Mouse (Mus musculus): ENCODE results near the gene Gpkow.
"Not testable (repeated sequence)": the region's sequence is repeated elsewhere in the genome, so short reads cannot be mapped to it uniquely, and the experiment has no call there.

The Gpkow gene

DNA sequence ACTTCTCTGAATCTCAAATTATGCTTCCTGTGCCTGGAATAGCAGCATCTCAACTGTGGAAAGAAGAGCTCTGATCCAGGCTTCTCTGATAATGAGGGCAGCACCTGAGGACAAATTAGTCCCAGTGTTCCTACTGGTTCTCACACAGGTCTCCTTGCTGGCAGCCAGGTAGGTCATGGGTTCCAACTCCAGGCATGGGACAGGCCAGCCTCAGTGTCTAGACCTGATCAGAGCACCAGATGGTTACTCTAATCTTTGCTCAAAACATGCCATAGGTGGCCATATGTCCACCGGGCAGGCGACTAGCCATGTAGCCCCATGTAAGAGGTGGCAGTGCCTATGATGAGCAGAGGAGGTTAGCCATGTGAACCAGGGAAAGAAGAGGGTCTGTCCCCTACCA is 8.6 kb upstream of the Gpkow start:
- no peak for DNase-seq (ENCODE audit: low read depth, low spot score)

DNA sequence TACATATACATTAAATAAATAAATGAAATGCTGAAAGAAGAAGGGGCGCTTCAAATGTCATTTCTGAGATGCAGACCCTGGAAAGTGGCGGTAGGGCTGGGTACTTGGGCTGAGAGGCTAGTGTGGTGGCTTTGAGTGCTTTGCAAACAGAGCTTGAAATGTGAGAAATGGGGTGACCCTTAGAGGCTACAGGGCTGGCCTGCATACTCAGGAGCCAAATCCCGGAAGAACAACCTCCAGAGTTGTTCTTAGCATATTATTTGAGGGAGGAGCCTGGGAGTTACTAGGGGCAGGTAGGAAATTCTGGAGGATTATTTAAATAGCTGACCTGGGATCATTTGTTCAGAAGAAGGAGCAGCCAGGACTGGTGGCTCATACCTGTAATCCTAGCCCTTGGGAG is 6.4 kb upstream of the Gpkow start:
- DNase-seq (ENCODE audit: low read depth, low spot score) = no peak

DNA sequence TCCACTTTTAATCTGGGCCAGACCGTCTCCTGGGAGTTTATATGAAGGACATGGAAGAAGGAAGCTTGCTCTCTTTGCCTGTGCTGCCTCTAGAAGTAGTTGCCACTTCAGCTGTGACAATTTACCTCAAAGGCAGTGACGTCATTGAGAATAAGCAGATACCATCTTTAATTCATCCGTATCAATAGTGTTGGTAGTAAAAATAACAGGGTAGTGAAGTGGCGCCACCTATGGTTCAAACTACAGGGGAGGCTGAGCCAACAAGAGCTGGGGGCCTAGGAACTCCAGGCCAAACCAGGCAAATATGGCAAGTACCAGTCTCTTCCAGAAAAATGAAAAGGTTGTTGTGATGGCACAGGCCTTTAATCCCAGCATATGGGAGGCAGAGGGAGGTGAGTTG is 4.1 kb upstream of the Gpkow start:
- no peak for DNase-seq (ENCODE audit: low read depth, low spot score)

DNA sequence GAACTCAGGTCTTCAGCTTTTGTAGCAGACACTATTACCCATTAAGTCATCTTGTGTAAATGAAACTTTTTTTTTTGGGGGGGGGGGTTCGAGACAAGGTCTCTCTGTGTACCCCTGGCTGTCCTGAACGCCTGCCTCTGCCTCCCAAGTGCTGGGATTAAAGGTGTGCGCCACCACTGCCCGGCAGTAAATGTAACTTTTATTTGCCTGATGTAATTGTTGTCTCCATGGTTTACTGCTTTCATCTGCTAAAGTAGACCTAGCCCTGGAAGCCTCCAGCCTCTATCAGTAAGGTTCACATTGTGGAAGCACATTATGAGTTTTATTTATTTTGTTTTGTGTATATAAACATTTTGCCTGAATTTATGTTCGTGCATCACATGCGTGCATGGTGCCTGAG is 411 bp upstream of the Gpkow start:
- no peak for DNase-seq (ENCODE audit: low read depth, low spot score)

DNA sequence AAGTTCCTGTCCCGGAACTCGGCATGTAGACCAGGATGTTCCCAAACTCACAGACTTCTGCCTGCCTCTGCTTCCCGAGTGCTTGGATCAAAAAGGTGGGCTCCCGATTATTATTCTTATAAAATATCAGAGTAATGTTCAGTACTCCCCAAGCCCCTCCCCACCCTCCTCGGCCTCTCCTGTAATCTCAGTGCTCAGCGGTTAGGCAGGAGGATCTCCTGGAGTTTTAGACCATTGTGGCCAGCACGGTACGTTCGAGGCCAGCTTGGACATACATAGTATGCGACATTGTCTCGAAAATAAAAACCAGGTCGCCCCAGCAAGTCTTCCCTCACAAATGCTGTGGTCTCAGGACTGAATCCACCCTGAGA is 16.8 kb downstream of the Gpkow start:
- not testable (repeated sequence) for DNase-seq (ENCODE audit: low read depth, low spot score)

DNA sequence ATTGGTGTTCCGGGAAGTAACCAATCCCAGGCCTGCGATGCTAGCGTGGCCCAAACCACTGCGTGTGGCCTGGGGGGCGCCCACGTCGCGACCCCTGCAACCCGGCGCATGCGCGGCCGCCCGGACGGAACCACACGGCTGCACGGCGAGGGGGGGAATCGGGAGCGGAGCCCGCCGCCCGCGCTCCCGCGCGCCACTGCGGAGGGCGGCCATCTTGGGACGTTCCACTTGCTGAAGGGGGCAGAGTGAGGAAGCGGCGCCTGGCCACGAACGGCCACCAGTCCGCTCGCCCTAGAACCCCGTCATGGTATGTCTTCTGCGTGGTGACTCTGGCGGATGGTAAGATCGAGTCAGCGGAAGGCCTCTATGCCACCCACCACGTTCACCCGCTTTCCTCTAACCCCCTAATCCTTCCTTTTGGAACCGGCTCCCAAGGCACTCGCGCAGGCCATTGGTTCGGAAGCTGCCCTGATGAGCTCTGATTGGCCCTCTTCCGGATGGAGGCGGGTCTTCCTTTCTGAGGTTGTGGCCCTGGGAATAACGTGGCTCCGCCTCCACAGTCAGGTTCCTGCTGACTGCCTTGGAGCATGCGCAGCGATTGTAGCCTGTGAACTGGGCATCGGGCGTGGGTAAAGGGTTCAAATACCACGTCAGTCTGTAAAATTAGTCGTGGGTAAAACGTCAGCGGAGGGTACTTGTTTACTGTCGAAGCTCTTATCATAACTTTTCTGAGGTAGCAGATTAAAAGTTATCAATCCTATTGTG is 17.4 kb downstream of the Gpkow start, which contains the start of gene Wdr45:
Gene Wdr45 (plus strand): TSS at position 199 of the 765 bp plus-strand sequence.
- DNase-seq (ENCODE audit: low read depth, low spot score) = peak; percentile 95

DNA sequence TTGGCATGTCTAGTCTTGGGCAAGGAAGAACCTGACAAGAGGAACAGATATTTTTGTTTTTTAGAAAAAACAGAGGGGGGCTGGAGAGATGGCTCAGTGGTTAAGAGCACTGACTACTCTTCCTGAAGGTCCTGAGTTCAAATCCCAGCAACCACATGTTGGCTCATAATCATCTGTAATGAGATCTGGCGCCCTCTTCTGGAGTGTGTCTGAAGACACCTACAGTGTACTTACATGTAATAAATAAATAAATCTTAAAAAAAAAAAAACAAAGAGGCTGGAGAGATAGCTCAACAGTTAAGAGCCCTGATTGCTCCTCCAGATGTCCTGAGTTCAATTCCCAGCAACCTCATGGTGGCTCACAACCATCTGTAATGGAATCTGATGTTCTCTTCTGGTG is 19.1 kb downstream of the Gpkow start:
- DNase-seq (ENCODE audit: low read depth, low spot score) = not testable (repeated sequence)

DNA sequence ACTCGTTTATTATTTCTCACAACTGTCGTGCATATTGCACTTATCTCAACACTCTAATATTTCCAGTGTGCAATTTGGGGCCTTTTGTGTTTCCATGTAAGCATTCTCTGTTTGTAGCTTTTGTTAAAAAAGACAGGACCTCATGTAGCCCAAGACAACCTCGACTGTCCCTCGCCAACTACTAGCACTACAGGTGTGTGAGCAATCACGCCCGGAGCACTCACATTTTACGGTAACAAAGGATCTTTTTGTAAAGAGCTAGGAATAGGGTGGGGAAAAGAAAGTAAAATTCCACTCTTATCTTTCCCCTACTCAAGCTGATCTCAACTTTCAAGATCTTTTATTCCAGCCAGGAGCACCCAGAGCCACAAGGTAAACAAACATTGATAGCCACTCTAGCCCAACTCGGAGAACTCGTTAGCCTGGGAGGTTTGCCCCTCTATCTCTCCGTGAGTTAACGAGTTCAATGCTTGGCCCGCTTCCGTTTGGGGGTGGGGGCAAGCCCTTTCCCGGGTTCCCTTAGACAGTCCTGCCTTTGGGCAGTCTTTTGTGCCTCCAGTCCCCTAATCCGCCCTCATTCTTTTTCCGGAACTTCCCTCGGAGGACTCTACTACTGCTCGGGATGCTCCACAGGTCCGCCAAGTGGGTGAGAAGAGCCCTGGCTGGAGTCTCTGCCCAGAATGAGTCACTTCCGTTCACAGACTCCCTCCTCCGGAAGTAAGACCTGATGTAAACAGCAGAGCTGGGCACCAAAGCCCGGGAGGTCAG is 24.8 kb downstream of the Gpkow start, which contains the start of gene Gm45208:
Gene Gm45208 (plus strand): TSS at position 732 of the 768 bp plus-strand sequence.
- peak; percentile 67 for DNase-seq (ENCODE audit: low read depth, low spot score)

DNA sequence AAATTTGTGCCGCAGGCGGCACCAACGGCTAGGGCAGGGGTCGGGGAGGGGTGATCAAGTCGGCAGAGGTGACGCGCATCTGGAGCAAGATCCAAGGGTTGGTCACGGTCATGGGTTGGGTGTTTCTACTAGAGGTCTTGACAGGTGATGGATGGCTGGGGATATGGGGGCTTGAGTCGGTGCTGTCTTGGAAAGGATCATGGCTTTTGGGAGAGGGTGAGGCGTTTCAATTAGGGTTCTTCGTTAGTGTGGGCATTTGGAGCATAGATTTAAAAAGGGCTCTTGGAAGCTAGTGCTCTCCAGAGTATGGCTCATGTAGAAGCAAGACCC is 25.3 kb downstream of the Gpkow start:
- DNase-seq (ENCODE audit: low read depth, low spot score) = no peak

DNA sequence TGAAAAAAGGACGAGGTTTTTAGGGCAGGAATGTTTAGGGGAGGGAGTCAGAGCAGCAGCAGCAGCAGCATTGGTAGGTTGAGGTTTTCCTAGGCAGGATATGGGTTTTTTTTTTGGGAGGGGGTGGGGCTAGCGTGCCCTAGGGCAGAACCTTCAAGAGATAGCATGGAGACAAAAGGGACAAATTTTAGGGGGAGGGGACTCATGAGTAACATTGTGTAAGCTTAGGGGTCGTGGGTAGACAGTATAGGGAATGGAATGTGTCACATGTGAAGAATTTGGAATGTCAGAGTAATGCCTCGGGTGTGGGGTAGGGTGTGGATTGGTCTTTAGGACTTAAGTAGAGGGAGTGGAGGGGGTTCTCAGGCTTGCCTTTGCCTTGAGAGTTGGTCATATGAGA is 25.8 kb downstream of the Gpkow start:
- DNase-seq (ENCODE audit: low read depth, low spot score) = no peak

DNA sequence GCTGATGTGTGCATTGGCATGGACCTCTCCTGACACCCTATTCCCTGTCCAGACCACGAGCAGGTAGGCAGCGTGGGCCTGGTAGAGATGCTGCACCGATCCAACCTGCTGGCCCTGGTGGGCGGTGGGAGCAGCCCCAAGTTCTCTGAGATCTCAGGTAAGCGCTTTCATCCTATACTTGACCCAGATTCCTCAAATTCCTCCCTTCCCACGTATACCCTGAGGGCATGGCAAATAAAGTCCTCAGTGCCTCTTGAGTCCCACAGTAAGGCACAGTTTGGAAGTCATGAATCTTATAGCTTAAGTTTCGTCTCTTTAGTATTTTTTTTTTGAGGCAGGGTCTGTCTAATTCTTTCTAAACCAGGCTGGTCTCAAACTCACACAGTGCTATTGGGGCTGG is 27.2 kb downstream of the Gpkow start:
- DNase-seq (ENCODE audit: low read depth, low spot score) = no peak

DNA sequence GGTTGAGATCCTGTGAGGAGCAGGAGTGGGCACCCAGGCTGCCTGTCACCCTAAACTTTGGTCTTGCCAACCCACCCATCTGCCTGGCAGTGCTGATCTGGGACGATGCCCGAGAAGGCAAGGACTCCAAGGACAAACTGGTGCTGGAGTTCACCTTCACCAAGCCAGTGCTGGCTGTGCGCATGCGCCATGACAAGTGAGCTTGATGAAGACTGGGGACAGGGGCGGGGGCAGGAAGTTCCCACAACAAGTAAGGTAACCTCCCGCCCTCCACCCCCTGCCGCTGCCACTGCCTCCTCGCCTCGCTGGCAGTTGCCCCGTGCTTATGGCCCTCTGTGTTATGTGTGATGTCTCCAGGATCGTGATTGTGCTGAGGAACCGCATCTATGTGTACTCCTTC is 28.9 kb downstream of the Gpkow start:
- no peak for DNase-seq (ENCODE audit: low read depth, low spot score)

DNA sequence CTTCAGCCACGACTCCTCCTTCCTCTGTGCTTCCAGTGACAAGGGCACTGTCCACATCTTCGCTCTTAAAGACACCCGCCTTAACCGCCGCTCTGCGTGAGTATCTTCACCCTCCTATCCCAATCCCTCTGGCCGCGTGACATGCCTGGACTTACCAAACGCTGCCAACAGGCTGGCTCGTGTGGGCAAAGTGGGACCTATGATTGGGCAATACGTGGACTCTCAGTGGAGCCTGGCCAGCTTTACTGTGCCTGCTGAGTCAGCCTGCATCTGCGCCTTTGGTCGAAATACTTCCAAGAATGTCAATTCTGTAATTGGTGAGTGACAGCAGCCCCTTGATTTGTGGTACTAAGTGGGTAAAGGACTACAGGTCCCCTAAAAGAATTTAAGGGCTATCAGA is 30.2 kb downstream of the Gpkow start:
- DNase-seq (ENCODE audit: low read depth, low spot score) = no peak

DNA sequence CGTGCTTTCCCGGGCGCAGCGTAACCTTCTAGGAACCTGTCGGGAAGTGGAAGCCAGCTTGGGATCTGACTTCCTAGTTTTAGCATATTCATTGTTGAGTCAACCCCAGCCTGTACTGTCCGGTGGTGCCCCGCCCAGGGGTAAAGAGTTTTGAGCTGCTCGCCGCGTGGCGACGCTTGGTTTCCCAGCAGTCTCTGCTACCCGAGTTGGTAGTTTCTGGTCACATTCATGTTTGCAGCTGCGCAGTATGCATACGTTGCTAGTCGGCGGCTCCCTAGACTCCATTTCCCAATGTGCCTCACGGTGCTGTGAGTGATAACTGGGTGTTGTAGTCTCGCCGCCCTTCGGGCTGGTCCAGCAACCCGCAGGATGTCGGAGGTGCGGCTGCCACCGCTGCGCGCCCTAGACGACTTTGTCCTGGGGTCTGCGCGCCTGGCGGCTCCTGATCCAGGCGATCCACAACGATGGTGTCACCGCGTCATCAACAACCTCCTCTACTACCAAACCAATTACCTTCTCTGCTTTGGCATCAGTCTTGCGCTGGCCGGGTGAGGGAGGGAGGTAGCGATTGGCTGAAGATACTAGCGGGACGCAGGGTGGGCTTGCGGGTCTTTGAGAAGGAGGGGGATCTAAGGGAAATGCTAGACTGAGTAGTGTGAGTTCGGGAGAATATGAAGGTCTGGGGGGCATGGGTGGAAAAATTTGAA is 31.4 kb downstream of the Gpkow start, which contains the start of gene Praf2:
Gene Praf2 (plus strand): TSS at position 225 of the 707 bp plus-strand sequence.
- DNase-seq (ENCODE audit: low read depth, low spot score) = peak; percentile 89

DNA sequence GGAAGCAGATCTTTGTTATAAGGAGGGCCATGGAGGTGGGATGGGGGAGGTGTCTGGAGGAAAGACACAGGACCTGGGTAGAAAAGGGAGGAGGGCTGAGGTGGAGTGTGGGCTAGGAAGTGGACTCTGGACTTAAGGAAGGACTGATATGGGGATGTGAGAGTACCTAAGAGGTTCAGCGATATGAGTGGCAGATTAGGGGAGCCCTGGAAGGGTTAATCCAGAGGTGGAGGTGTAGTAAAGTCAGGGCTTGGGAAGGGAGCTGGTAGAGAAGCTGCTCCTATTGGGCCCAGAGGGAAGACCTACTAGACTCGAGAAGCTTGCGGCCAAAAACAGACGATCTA is 32.0 kb downstream of the Gpkow start:
- no peak for DNase-seq (ENCODE audit: low read depth, low spot score)

DNA sequence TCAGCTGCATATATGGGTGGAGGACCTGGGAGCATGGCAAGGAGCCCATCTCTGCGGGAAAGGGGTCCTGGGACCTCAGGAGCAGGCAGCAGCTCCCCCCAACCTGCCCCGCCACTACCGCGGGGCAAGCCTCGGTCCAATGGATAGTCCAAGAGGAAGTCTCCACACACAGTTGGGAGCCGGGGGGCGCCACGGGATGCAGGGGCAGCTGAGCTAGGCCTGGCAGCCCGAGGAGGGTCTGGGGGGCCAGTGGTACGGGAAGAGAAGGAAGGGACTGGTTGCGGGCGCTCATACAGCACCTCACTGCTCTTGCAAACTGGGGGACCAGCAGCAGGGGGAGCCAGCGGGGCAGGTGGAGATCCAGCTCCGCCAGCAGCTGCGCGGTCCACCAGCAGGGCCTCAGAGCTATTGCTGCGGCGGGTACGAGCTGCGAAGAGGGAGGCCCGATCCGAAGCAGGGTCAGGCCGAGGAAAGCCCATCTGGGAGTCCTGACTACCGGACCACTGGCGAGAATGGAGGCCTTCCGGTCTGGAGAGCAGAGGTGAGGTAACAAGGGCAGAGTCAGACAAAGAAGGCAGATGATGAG is 36.7 kb downstream of the Gpkow start:
- no peak for DNase-seq (ENCODE audit: low read depth, low spot score)

DNA sequence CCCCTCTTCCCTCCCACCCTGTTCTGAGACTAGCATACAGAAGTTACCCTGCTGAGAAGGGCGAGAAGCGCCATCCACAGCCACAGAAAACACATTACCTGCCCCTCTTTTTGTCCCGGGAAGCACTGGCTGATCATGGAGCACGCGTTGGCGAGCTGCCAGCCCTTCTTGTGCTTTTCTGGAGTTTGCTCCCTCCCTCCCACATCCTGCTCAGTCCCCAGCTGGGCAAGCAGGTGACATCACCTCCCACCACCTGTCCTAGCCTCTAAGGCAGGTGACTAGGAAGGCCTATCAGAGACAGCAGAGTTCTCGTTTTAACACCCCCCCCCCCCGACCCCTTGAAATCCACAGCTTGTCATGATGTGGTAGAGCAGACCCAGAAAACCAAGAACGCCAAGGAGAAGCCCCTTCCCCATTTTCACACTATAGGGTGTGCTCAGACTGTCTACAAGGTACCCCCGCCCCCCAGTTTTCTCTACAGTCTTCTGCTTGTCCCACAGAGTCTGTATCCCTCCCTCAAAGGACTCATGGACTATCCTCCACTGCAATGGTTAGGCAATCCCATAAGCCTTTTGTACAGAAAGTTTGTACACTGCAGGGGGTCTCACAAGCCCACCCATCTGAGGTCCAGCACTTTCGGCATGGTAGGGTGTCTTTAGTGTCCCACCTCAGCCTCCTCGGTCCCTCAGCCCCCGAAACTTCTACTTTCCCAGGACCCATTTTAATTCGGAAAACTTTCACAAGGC is 42.6 kb downstream of the Gpkow start:
- no peak for DNase-seq (ENCODE audit: low read depth, low spot score)

DNA sequence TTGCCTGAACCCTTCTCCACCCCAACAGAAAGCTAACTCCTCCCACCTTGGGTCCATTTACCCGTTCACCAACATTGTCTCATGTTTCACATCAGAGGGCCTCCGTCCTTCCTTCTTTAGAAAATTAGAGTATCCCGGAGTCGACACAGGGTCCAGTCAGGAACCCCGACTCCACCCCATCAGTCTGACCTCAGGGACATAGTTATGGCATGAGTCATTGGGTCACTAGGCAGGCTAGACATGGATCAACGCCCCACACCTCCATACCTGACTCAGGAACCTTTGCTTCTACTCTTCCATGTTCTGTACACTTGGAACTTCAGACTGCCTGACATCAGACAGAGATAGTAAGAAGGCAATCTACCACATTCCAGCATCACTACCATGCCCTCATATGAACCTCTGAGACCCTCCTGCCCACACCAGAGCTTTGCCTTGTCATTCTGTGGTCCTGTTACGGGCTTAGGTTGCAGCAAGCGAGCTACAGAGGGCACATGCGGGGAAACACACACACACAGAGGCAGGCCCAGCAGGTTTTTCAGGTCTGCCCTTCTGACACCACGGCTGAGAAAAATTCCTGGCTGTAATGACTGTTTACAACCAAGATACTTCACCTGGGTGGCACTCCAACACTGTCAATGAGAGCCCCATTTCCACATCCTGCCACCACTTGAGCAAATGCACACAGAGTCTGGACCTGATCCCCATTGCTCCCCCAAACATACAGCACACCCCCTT is 43.3 kb downstream of the Gpkow start:
- DNase-seq (ENCODE audit: low read depth, low spot score) = no peak

DNA sequence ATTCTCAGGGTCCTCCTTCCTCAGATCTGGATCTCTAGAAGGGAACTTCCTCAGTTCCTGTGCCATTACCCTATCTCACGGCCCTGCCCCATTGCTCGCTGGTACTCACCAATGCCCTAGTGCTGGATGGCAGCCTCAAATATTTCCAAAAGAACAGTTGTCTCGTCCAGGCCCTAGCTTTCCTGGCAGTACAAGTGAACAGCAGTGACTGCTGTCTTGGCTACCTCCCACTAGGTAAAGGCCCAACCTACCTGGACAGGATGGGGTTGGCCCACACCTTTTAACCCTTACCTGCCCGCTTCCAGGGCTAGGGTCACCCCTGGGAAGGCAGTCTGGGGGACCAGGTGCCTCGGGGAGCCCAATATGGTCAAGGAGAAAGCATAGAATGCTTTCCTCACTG is 44.2 kb downstream of the Gpkow start:
- no peak for DNase-seq (ENCODE audit: low read depth, low spot score)

DNA sequence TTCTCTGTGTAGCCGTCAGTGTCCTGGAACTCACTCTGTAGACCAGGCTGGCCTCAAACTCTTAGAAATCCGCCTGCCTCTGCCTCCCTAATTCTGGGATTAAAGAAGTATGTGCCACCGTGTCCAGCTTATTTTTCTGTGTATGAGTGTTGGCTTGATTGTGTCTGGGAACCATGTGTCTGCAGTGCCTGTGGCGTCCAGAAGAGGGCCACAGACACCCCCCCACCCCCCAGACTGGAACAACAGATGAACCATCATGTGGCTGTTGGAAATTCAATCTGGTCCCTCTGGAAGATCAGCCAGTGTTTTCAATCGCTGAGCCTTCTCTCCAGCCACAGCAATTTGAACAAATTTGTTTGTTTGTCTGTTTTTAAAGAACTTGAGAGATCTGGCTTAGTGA is 46.5 kb downstream of the Gpkow start:
- DNase-seq (ENCODE audit: low read depth, low spot score) = no peak

DNA sequence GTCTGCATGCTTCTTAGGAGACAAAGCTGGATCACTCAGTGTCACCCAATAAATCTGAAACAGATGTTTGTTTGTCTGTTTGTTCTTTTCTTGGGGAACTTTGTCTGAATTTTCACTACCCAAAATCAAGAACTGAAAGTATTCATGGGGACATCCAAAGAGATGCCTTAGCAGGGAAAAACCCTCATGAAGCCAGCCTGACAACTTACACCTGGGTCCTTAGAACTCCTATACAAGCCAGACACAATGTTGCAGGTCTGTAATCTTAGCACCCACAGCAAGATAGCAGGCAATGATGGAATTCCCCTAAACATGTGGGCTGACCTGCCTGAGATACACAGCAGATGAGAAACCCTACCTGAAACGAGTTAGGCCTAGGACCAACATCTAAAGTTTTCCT is 48.0 kb downstream of the Gpkow start:
- DNase-seq (ENCODE audit: low read depth, low spot score) = no peak

All from telencephalon, adult 2 months (tissue).